Comparison of ENCODE assay signal across 8 mouse cellular contexts in the genomic region with DNA sequence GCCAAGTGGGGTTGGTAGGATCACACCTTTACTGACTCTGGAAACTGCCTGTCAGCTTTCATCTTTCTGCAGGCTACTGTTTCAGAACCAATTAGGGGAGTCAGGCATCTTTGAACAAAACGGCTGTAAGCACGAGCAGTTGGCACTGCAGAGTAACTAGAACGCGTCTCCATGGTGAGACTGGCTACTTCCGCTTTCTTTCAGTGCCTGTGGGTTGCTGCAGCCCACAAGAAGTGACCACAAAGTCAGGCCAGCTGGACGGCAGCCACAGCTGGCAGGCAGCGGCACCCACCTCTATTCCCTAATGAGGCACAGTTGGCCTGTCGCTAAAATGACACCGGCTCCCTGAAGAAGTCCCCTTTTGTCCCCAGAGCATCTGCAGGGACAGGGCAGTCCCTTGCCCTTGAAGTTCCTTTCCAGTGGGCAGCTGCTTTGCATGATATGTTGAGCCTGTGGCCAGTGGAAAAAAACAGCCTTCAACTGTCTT.
DNase-seq lines count a peak whose midpoint lies in the region; ATAC-seq and TF ChIP-seq lines count a peak whose summit lies in the region.

No protein-coding gene starts in this region.

- ATAC-seq in embryonic facial prominence, embryonic 13.5 days (ENCODE audit: insufficient number of reproducible peaks, insufficient read depth, low FRiP score, low TSS enrichment, low read depth) = no peak
- ATAC-seq in embryonic facial prominence, embryonic 15.5 days (ENCODE audit: insufficient number of reproducible peaks, low FRiP score, low TSS enrichment, low read depth) = 0 out of 2 replicates have a peak, but pooled peaks have one; percentile 59
- ATAC-seq in hindbrain, postnatal 0 days = peak; percentile 92
- no peak for ATAC-seq in limb, embryonic 15.5 days (ENCODE audit: insufficient number of reproducible peaks, low FRiP score, low TSS enrichment, low read depth)
- peak; percentile 92 for ATAC-seq in neutrophil, adult 5-6 weeks (ENCODE audit: extremely low read depth, insufficient number of reproducible peaks, low FRiP score, poor library complexity, severe bottlenecking)

- no peak for TF ChIP-seq CTCF in hindbrain, postnatal 0 days (IDR thresholded peaks at IDR 0.05; ENCODE audit: low read depth)

- H3K4me3 ChIP-seq in embryonic facial prominence, embryonic 13.5 days = no peak overlapping the region
- no peak overlapping the region for H3K4me3 ChIP-seq in embryonic facial prominence, embryonic 10.5 days
- H3K4me3 ChIP-seq in embryonic facial prominence, embryonic 15.5 days (replicated peaks) = no peak overlapping the region
- no peak overlapping the region for H3K4me3 ChIP-seq in hindbrain, postnatal 0 days (ENCODE audit: low read length)
- no peak overlapping the region for H3K4me3 ChIP-seq in limb, embryonic 15.5 days

- no peaks in the 10 kb centered on the region for H3K36me3 ChIP-seq in embryonic facial prominence, embryonic 13.5 days
- H3K36me3 ChIP-seq in embryonic facial prominence, embryonic 10.5 days (replicated peaks) = no peaks in the 10 kb centered on the region
- no peaks in the 10 kb centered on the region for H3K36me3 ChIP-seq in embryonic facial prominence, embryonic 15.5 days
- H3K36me3 ChIP-seq in hindbrain, postnatal 0 days (ENCODE audit: insufficient read depth, low read length) = no peaks in the 10 kb centered on the region
- H3K36me3 ChIP-seq in limb, embryonic 15.5 days = no peaks in the 10 kb centered on the region

- peaks cover 8% of the 10 kb centered on the region for H3K4me1 ChIP-seq in embryonic facial prominence, embryonic 13.5 days
- H3K4me1 ChIP-seq in embryonic facial prominence, embryonic 10.5 days = peaks cover 18% of the 10 kb centered on the region
- peaks cover 18% of the 10 kb centered on the region for H3K4me1 ChIP-seq in embryonic facial prominence, embryonic 15.5 days
- H3K4me1 ChIP-seq in hindbrain, postnatal 0 days (ENCODE audit: insufficient read depth, low read length) = peaks cover 14% of the 10 kb centered on the region
- H3K4me1 ChIP-seq in limb, embryonic 15.5 days = peaks cover 24% of the 10 kb centered on the region

- H3K9me3 ChIP-seq in embryonic facial prominence, embryonic 13.5 days = no peaks in the 10 kb centered on the region
- H3K9me3 ChIP-seq in embryonic facial prominence, embryonic 10.5 days = no peaks in the 10 kb centered on the region
- no peaks in the 10 kb centered on the region for H3K9me3 ChIP-seq in embryonic facial prominence, embryonic 15.5 days (replicated peaks)
- no peaks in the 10 kb centered on the region for H3K9me3 ChIP-seq in hindbrain, postnatal 0 days (ENCODE audit: low read length)
- no peaks in the 10 kb centered on the region for H3K9me3 ChIP-seq in limb, embryonic 15.5 days

- DNase-seq in embryonic facial prominence, embryonic 10.5 days (ENCODE audit: low spot score) = no peak
- peak; percentile 76 to 79 for DNase-seq in B cell, adult 2 months
- peak; percentile 87 for DNase-seq in hindbrain, postnatal 0 days (ENCODE audit: low spot score)
- peak; percentile 19 for DNase-seq in thymus, postnatal 25 days

- peak overlapping the region; percentile 18; the same call in 1 of the 2 replicates for H3K27ac ChIP-seq in embryonic facial prominence, embryonic 13.5 days
- no peak overlapping the region for H3K27ac ChIP-seq in embryonic facial prominence, embryonic 10.5 days (replicated peaks)
- H3K27ac ChIP-seq in embryonic facial prominence, embryonic 15.5 days (replicated peaks) = peak overlapping the region; percentile 17; the same call in 1 of the 2 replicates
- peak overlapping the region; percentile 59 for H3K27ac ChIP-seq in hindbrain, postnatal 0 days
- no peak overlapping the region for H3K27ac ChIP-seq in limb, embryonic 15.5 days

- WGBS in embryonic facial prominence, embryonic 13.5 days = 30% methylated on average over 9 of the region's 9 CpGs
- WGBS in embryonic facial prominence, embryonic 10.5 days = 56% methylated on average over 9 of the region's 9 CpGs
- 25% methylated on average over 9 of the region's 9 CpGs for WGBS in embryonic facial prominence, embryonic 15.5 days
- 19% methylated on average over 9 of the region's 9 CpGs for WGBS in hindbrain, postnatal 0 days
- WGBS in limb, embryonic 15.5 days = 20% methylated on average over 9 of the region's 9 CpGs

- H3K4me2 ChIP-seq in embryonic facial prominence, embryonic 13.5 days = no peak overlapping the region
- H3K4me2 ChIP-seq in embryonic facial prominence, embryonic 15.5 days (replicated peaks) = no peak overlapping the region
- H3K4me2 ChIP-seq in hindbrain, postnatal 0 days (ENCODE audit: low read depth, low read length) = no peak overlapping the region
- 0 out of 2 replicates have a peak overlapping the region, but pooled peaks have one; percentile 4 for H3K4me2 ChIP-seq in limb, embryonic 15.5 days

- no peaks in the 10 kb centered on the region for H3K27me3 ChIP-seq in embryonic facial prominence, embryonic 13.5 days
- H3K27me3 ChIP-seq in embryonic facial prominence, embryonic 10.5 days (replicated peaks; ENCODE audit: low read depth, poor library complexity, severe bottlenecking) = no peaks in the 10 kb centered on the region
- H3K27me3 ChIP-seq in embryonic facial prominence, embryonic 15.5 days = no peaks in the 10 kb centered on the region
- no peaks in the 10 kb centered on the region for H3K27me3 ChIP-seq in hindbrain, postnatal 0 days (ENCODE audit: insufficient read depth, low read length)
- H3K27me3 ChIP-seq in limb, embryonic 15.5 days = no peaks in the 10 kb centered on the region

- H3K9ac ChIP-seq in embryonic facial prominence, embryonic 13.5 days = no peak overlapping the region
- H3K9ac ChIP-seq in embryonic facial prominence, embryonic 15.5 days = no peak overlapping the region
- no peak overlapping the region for H3K9ac ChIP-seq in hindbrain, postnatal 0 days (replicated peaks; ENCODE audit: low read length)
- no peak overlapping the region for H3K9ac ChIP-seq in limb, embryonic 15.5 days

Comparison
In these comparisons a context has a peak if more than half of its experiments do, and no peak if none do; other contexts are left out.
1. ATAC-seq: peak in embryonic facial prominence, embryonic 15.5 days (single experiment), hindbrain, postnatal 0 days (single experiment) and neutrophil, adult 5-6 weeks (single experiment); none in embryonic facial prominence, embryonic 13.5 days (single experiment) and limb, embryonic 15.5 days (single experiment).
2. H3K27ac ChIP-seq: peak in embryonic facial prominence, embryonic 13.5 days (single experiment), embryonic facial prominence, embryonic 15.5 days (single experiment) and hindbrain, postnatal 0 days (single experiment); none in embryonic facial prominence, embryonic 10.5 days (single experiment) and limb, embryonic 15.5 days (single experiment).